Mouse (Mus musculus) MEL (cell line): Measurements from ENCODE around the gene Ggps1. TPM values are rescaled to one million over a fixed set of nuclear protein-coding genes. Genes with fewer than 3 reads are reported as not detected.

Source experiments
- DNase-seq: peaks from one replicate; pipeline ENCODE4 v3.0.0; 2011; ENCODE audit warnings: low read depth, low spot score
- H3K27ac ChIP-seq: 2 replicates; pipeline ENCODE4 v1.5.1; 2012; ENCODE audit warnings: low read depth, mild to moderate bottlenecking, control low read depth, low read length, moderate library complexity; ENCODE audit not compliant: control insufficient read depth
- H3K27me3 ChIP-seq, 2 experiments: fragments of 150-350 bp in 1 of 2; sonication (generic) in 1 of 2; 2 replicates each; pipeline ENCODE4 v1.6.1; 2012; ENCODE audit warnings: low read length in 2 of 2, mild to moderate bottlenecking in 2 of 2, improper control_type of control experiment in 1 of 2, moderate library complexity in 1 of 2; ENCODE audit not compliant: insufficient read depth in 2 of 2, control insufficient read depth in 1 of 2
- H3K36me3 ChIP-seq, 2 experiments: 2 replicates each; pipeline ENCODE4 v1.6.1; 2012 to 2014; ENCODE audit warnings: low read length in 2 of 2, improper control_type of control experiment in 1 of 2, inconsistent platforms in 1 of 2, mild to moderate bottlenecking in 1 of 2; ENCODE audit not compliant: insufficient read depth in 2 of 2, control insufficient read depth in 1 of 2
- H3K4me1 ChIP-seq, 2 experiments: fragments of 150-350 bp in 1 of 2; sonication (generic) in 1 of 2; 2 replicates each; pipeline ENCODE4 v1.6.1; 2012; ENCODE audit warnings: low read length in 2 of 2, improper control_type of control experiment in 1 of 2, mild to moderate bottlenecking in 1 of 2; ENCODE audit not compliant: insufficient read depth in 2 of 2, control insufficient read depth in 1 of 2
- H3K4me3 ChIP-seq, 2 experiments: fragments of 150-350 bp in 1 of 2; sonication (generic) in 1 of 2; 2 replicates each; pipeline ENCODE4 v1.5.1; 2012; ENCODE audit warnings: low read depth in 2 of 2, low read length in 2 of 2, mild to moderate bottlenecking in 2 of 2, moderate library complexity in 2 of 2, control low read depth in 1 of 2, improper control_type of control experiment in 1 of 2; ENCODE audit not compliant: control insufficient read depth in 1 of 2, insufficient read depth in 1 of 2
- H3K79me2 ChIP-seq: 2 replicates; pipeline ENCODE4 v1.6.1; 2012; ENCODE audit warnings: mild to moderate bottlenecking, low read length, moderate library complexity; ENCODE audit not compliant: control insufficient read depth, poor library complexity, insufficient read depth
- H3K9ac ChIP-seq: 2 replicates; pipeline ENCODE4 v1.6.1; 2012; ENCODE audit warnings: low read depth, mild to moderate bottlenecking, control low read depth, low read length, moderate library complexity; ENCODE audit not compliant: control insufficient read depth, poor library complexity, severe bottlenecking
- H3K9me3 ChIP-seq: fragments of 150-350 bp; sonication (generic); replicated peaks from 2 replicates; pipeline ENCODE4 v1.6.1; 2012; ENCODE audit warnings: mild to moderate bottlenecking, low read length, improper control_type of control experiment, moderate library complexity; ENCODE audit not compliant: insufficient read depth
- BHLHE40 ChIP-seq: IDR thresholded peaks from 2 replicates; pipeline ENCODE4 v1.6.1; 2012; ENCODE audit warnings: low read depth, mild to moderate bottlenecking, inconsistent platforms, low read length, improper control_type of control experiment, borderline replicate concordance
- E2F4 ChIP-seq: IDR thresholded peaks from 2 replicates; pipeline ENCODE4 v1.6.1; 2011; ENCODE audit warnings: low read depth, low read length, improper control_type of control experiment, borderline replicate concordance
- ELF1 ChIP-seq: IDR thresholded peaks from 2 replicates; pipeline ENCODE4 v1.6.1; 2014; ENCODE audit warnings: low read depth, mild to moderate bottlenecking, inconsistent platforms, low read length, improper control_type of control experiment, moderate library complexity
- ETS1 ChIP-seq: IDR thresholded peaks from 2 replicates; pipeline ENCODE4 v1.6.1; 2012; ENCODE audit warnings: low read depth, mild to moderate bottlenecking, inconsistent platforms, low read length, improper control_type of control experiment, moderate library complexity
- GABPA ChIP-seq: IDR thresholded peaks from 2 replicates; pipeline ENCODE4 v1.6.1; 2012; ENCODE audit warnings: low read depth, mild to moderate bottlenecking, inconsistent platforms, low read length, improper control_type of control experiment, moderate library complexity
- GATA1 ChIP-seq: IDR thresholded peaks from 2 replicates; pipeline ENCODE4 v1.6.1; 2011; ENCODE audit warnings: low read depth, low read length, improper control_type of control experiment
- MAZ ChIP-seq: IDR thresholded peaks from 2 replicates; pipeline ENCODE4 v1.6.1; 2012; ENCODE audit warnings: low read depth, mild to moderate bottlenecking, inconsistent platforms, low read length, improper control_type of control experiment
- MEF2A ChIP-seq: IDR thresholded peaks from 2 replicates; pipeline ENCODE4 v1.6.1; 2014; ENCODE audit warnings: low read depth, mild to moderate bottlenecking, inconsistent platforms, low read length, improper control_type of control experiment; ENCODE audit not compliant: poor library complexity, insufficient replicate concordance, severe bottlenecking; ENCODE audit errors: extremely low read depth
- MXI1 ChIP-seq: IDR thresholded peaks from 2 replicates; pipeline ENCODE4 v1.6.1; 2011; ENCODE audit warnings: mild to moderate bottlenecking, low read depth, low read length, improper control_type of control experiment
- MYB ChIP-seq: IDR thresholded peaks from 2 replicates; pipeline ENCODE4 v1.6.1; 2011; ENCODE audit warnings: mild to moderate bottlenecking, low read depth, low read length, improper control_type of control experiment
- NELFE ChIP-seq: IDR thresholded peaks from 2 replicates; pipeline ENCODE4 v1.6.1; 2011; ENCODE audit warnings: low read depth, low read length, improper control_type of control experiment
- NRF1 ChIP-seq: IDR thresholded peaks from 2 replicates; pipeline ENCODE4 v1.6.1; 2014; ENCODE audit warnings: low read depth, mild to moderate bottlenecking, inconsistent platforms, low read length, improper control_type of control experiment, moderate library complexity; ENCODE audit not compliant: poor library complexity, insufficient read depth, severe bottlenecking
- POLR2A ChIP-seq, 2 experiments: IDR thresholded peaks; 2 replicates each; pipeline ENCODE4 v1.6.1; 2011 to 2012; ENCODE audit warnings: low read length in 2 of 2, mild to moderate bottlenecking in 2 of 2, control low read depth in 1 of 2, improper control_type of control experiment in 1 of 2, low read depth in 1 of 2, moderate library complexity in 1 of 2; ENCODE audit not compliant: control insufficient read depth in 1 of 2, insufficient read depth in 1 of 2, poor library complexity in 1 of 2
- POLR2AphosphoS2 ChIP-seq: IDR thresholded peaks from 2 replicates; pipeline ENCODE4 v1.6.1; 2011; ENCODE audit warnings: low read length, improper control_type of control experiment
- POLR2AphosphoS5 ChIP-seq: IDR thresholded peaks from 2 replicates; pipeline ENCODE4 v1.6.1; 2012; ENCODE audit warnings: low read depth, borderline replicate concordance, mild to moderate bottlenecking, inconsistent platforms, low read length, moderate library complexity, mixed read lengths
- RAD21 ChIP-seq: IDR thresholded peaks from 2 replicates; pipeline ENCODE4 v1.6.1; 2011; ENCODE audit warnings: mild to moderate bottlenecking, low read depth, low read length, improper control_type of control experiment
- RCOR1 ChIP-seq: IDR thresholded peaks from 2 replicates; pipeline ENCODE4 v1.6.1; 2012; ENCODE audit warnings: low read depth, mild to moderate bottlenecking, inconsistent platforms, low read length, improper control_type of control experiment
- SIN3A ChIP-seq: IDR thresholded peaks from 2 replicates; pipeline ENCODE4 v1.6.1; 2012; ENCODE audit warnings: low read length, improper control_type of control experiment, inconsistent platforms
- ZC3H11A ChIP-seq: IDR thresholded peaks from 2 replicates; pipeline ENCODE4 v1.6.1; 2012; ENCODE audit warnings: low read depth, mild to moderate bottlenecking, inconsistent platforms, low read length, improper control_type of control experiment
- ZKSCAN1 ChIP-seq: IDR thresholded peaks from 2 replicates; pipeline ENCODE4 v1.6.1; 2012; ENCODE audit warnings: low read depth, mild to moderate bottlenecking, inconsistent platforms, low read length, improper control_type of control experiment, moderate library complexity
- polyA plus RNA-seq, 2 experiments: library from polyadenylated mRNA; stranded (reverse) in 1 of 2; unstranded in 1 of 2; fragments of >175 nt in 1 of 2; fragments of >200 nt in 1 of 2; gene quantifications; 2 replicates each; pipeline versions ENCODE4 v1.2.1 to v1.2.4; 2012; ENCODE audit warnings: low replicate concordance in 2 of 2, low read depth in 1 of 2; ENCODE audit not compliant: insufficient read length in 2 of 2, insufficient read depth in 1 of 2, missing spikeins in 1 of 2
- total RNA-seq: library from RNA; depleted of rRNA; stranded (reverse); fragments of 300-350 nt; gene quantifications from 2 replicates; pipeline ENCODE4 v1.2.3, GENCODE M21; 2012

Ggps1 gene
- total and polyA plus RNA-seq, 3 experiments: 23.3 to 31.3 TPM; not detected in 1

- Histone ChIP-seq H3K4me3 (no peak overlapping the region), H3K27ac (no peak overlapping the region), H3K4me1 (peaks cover 16 to 20% of the 10 kb centered on the region in 2 experiments), H3K9ac (no peak overlapping the region), H3K9me3 (no peaks in the 10 kb centered on the region), H3K79me2 (no peaks in the 10 kb centered on the region), H3K27me3 (no peaks in the 10 kb centered on the region), H3K36me3 (peaks cover 20 to 24% of the 10 kb centered on the region in 2 experiments)
- no peak for DNase-seq
- TF ChIP-seq POLR2AphosphoS2 (no peak), ETS1 (no peak), NELFE (no peak), RAD21 (no peak), MEF2A (no peak), MAZ (no peak)
Measured at GRCm38 (mm10) chr13:14014001-14014400, 49.3 kb downstream of the Ggps1 start.

- H3K79me2 ChIP-seq: no peaks in the 10 kb centered on the region
- no peaks in the 10 kb centered on the region for H3K27me3 ChIP-seq
- H3K9ac ChIP-seq: no peak overlapping the region
- H3K4me3 ChIP-seq: no peak overlapping the region
- DNase-seq: no peak
- H3K36me3 ChIP-seq: peaks cover 5 to 25% of the 10 kb centered on the region in 2 experiments
- no peak overlapping the region for H3K27ac ChIP-seq
- TF ChIP-seq POLR2A (IDR thresholded peaks at IDR 0.05; ENCODE audit: control insufficient read depth in 1 of 2, insufficient read depth in 1 of 2, low read depth in 1 of 2, low read length in 2 of 2, poor library complexity in 1 of 2): no peak
- no peak for TF ChIP-seq ETS1
- no peak for TF ChIP-seq E2F4
- TF ChIP-seq ELF1: no peak
- TF ChIP-seq MYB: no peak
- no peak for TF ChIP-seq MEF2A
- no peak for TF ChIP-seq RCOR1
- no peak for TF ChIP-seq MXI1
- no peak for TF ChIP-seq ZKSCAN1
- TF ChIP-seq POLR2AphosphoS5: no peak
- no peak for TF ChIP-seq SIN3A
- TF ChIP-seq GATA1: no peak
- TF ChIP-seq GABPA: no peak
- TF ChIP-seq BHLHE40: no peak
- TF ChIP-seq NRF1: no peak
- TF ChIP-seq ZC3H11A: no peak
- peaks cover 5 to 7% of the 10 kb centered on the region in 2 experiments for H3K4me1 ChIP-seq
- H3K9me3 ChIP-seq: no peaks in the 10 kb centered on the region
Measured at GRCm38 (mm10) chr13:14011454-14011995, 51.8 kb downstream of the Ggps1 start.
